Mouse (Mus musculus) heart, adult 2 months (tissue): Measurements from ENCODE around the gene Nat8f5. TPM values are rescaled to one million over a fixed set of nuclear protein-coding genes. Genes with fewer than 3 reads are reported as not detected.
"Not testable (repeated sequence)": the region's sequence is repeated elsewhere in the genome, so short reads cannot be mapped to it uniquely, and the experiment has no call there.

Experiments used
- DNase-seq, 2 experiments: peaks; one replicate each; pipeline ENCODE4 v3.0.0; 2021
- H3K27ac ChIP-seq: fragments of 200-600 bp; 2 replicates; pipeline ENCODE4 v1.8.1; 2022
- H3K27me3 ChIP-seq: fragments of 200-500 bp; 2 replicates; pipeline ENCODE4 v1.6.1; 2012; ENCODE audit warnings: mild to moderate bottlenecking, low read length, inconsistent platforms, mixed read lengths; ENCODE audit not compliant: control insufficient read depth, insufficient read depth
- H3K36me3 ChIP-seq: fragments of 200-500 bp; 2 replicates; pipeline ENCODE4 v1.6.1; 2012; ENCODE audit warnings: low read length, inconsistent platforms; ENCODE audit not compliant: control insufficient read depth, insufficient read depth
- H3K4me1 ChIP-seq: fragments of 200-500 bp; 2 replicates; pipeline ENCODE4 v1.6.1; 2011; ENCODE audit warnings: low read length; ENCODE audit not compliant: control insufficient read depth, insufficient read depth
- H3K4me3 ChIP-seq: fragments of 200-600 bp; 2 replicates; pipeline ENCODE4 v1.8.1; 2022
- H3K79me2 ChIP-seq: fragments of 200-500 bp; replicated peaks from 2 replicates; pipeline ENCODE4 v1.6.1; 2012; ENCODE audit warnings: mild to moderate bottlenecking, inconsistent platforms, low read length, moderate library complexity, mixed read lengths; ENCODE audit not compliant: control insufficient read depth, insufficient read depth
- H3K9ac ChIP-seq: fragments of 200-500 bp; 2 replicates; pipeline ENCODE4 v1.6.1; 2012; ENCODE audit warnings: low read depth, mild to moderate bottlenecking, control low read depth, inconsistent platforms, low read length, mixed read lengths
- CTCF ChIP-seq: fragments of 200-600 bp; IDR thresholded peaks from 2 replicates; pipeline ENCODE4 v1.8.1; 2022; ENCODE audit warnings: antibody characterized with exemption, mild to moderate bottlenecking, moderate library complexity
- EP300 ChIP-seq: fragments of 200-500 bp; IDR thresholded peaks from 2 replicates; pipeline ENCODE4 v1.6.1; 2011; ENCODE audit warnings: low read depth, low read length, control low read depth; ENCODE audit not compliant: insufficient read depth
- POLR2A ChIP-seq: fragments of 200-500 bp; IDR thresholded peaks from 2 replicates; pipeline ENCODE4 v1.6.1; 2011; ENCODE audit warnings: mild to moderate bottlenecking, low read depth, low read length, control low read depth; ENCODE audit not compliant: insufficient read depth
- WGBS: fragments of 180-500 bp; shearing (Covaris S2); methylation state at CpG from one replicate; pipeline ENCODE4 v1.1.7; 2018; 5-methylcytosine and 5-hydroxymethylcytosine counted together
- intact Hi-C: fragments of 180-260 bp; cut with DNase I; formaldehyde crosslinking; loops from one replicate; pipeline ENCODE4 v1.15.1; 2025
- polyA plus RNA-seq: library from polyadenylated mRNA; depleted of rRNA; stranded (reverse); fragments of >200 nt; gene quantifications from 2 replicates; pipeline ENCODE4 v1.2.3, GENCODE M21; 2012
- total RNA-seq, 2 experiments: library from RNA; stranded (reverse); gene quantifications; 2 replicates each; pipeline ENCODE4 v1.2.3; 2021

Gene Nat8f5
- total and polyA plus RNA-seq, 3 experiments: not detected

DNA sequence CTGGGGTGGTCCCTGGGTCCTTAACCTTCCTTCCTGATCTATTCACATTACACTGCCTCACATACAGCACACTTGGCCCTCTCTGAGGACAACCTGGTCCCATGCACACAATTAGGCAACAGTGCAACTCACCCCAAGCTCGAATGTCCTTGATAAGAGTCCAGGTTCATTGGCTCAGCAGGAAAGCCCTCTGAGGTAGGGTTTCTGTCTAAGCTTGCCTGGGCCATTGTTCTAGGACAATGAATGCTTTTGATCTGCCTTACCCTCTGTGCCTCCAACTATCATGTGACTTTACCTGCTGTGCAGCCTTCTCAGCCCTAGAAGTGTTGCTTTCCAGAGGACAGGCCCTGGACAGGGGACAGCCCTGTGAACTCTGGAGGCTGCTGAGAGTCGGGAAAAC lies 28.5 kb upstream of the Nat8f5 start:
- no peaks in the 10 kb centered on the region for H3K27me3 ChIP-seq
- intact Hi-C loops: no loop called here
- 34% methylated on average over 2 of the region's 2 CpGs for WGBS
- H3K9ac ChIP-seq: no peak overlapping the region
- no peaks in the 10 kb centered on the region for H3K36me3 ChIP-seq
- no peaks in the 10 kb centered on the region for H3K79me2 ChIP-seq
- H3K4me3 ChIP-seq: no peak overlapping the region
- no peaks in the 10 kb centered on the region for H3K4me1 ChIP-seq
- H3K27ac ChIP-seq: no peak overlapping the region
- TF ChIP-seq EP300: no peak
- TF ChIP-seq CTCF: no peak
- no peak for TF ChIP-seq POLR2A
- no peak for DNase-seq

DNA sequence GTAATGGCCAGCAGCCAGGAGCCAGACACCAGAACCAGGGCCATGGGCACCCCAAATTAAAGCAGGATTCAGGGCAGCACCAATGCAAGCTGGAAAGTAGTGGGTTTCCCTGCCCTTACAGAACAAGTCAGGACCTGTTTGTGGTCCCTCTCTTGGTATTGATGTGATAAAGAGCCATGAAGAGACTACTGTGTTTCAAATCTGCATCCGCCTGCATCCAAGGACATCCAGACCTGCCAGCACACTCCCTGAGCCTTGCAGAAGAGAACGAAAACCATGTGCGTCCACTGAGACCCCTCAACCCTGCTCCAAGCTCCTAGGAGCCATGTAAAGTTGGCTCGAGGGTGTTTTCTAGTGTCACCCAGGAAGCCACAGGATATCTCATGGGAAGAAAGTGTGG lies 27.4 kb upstream of the Nat8f5 start:
- Histone ChIP-seq H3K27me3 (no peaks in the 10 kb centered on the region), H3K27ac (no peak overlapping the region), H3K79me2 (no peaks in the 10 kb centered on the region), H3K4me3 (no peak overlapping the region), H3K9ac (no peak overlapping the region), H3K4me1 (no peaks in the 10 kb centered on the region), H3K36me3 (no peaks in the 10 kb centered on the region)
- intact Hi-C loops: no loop called here
- WGBS: 84% methylated on average over 4 of the region's 4 CpGs
- no peak for TF ChIP-seq POLR2A
- no peak for TF ChIP-seq CTCF
- no peak for TF ChIP-seq EP300
- no peak for DNase-seq

DNA sequence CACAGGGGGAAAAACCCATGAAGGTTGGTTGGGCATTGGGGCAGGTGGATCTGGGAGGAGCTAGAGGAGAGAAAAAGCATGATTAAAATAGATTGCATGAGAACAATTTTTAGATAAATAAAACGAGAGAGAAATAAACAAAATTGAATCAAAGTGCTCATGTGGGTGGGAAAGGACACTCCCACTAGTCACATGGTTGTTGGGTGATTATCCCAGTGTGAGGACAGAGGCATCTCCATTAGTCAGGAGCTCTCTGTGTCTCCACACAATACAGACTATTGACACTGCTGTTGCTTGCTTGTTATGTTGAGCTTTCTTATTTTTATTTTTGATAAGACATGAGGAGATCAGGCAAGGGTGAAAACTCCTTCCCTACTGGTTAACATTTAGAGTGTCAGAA lies 26.1 kb upstream of the Nat8f5 start:
- intact Hi-C loops: no loop called here

DNA sequence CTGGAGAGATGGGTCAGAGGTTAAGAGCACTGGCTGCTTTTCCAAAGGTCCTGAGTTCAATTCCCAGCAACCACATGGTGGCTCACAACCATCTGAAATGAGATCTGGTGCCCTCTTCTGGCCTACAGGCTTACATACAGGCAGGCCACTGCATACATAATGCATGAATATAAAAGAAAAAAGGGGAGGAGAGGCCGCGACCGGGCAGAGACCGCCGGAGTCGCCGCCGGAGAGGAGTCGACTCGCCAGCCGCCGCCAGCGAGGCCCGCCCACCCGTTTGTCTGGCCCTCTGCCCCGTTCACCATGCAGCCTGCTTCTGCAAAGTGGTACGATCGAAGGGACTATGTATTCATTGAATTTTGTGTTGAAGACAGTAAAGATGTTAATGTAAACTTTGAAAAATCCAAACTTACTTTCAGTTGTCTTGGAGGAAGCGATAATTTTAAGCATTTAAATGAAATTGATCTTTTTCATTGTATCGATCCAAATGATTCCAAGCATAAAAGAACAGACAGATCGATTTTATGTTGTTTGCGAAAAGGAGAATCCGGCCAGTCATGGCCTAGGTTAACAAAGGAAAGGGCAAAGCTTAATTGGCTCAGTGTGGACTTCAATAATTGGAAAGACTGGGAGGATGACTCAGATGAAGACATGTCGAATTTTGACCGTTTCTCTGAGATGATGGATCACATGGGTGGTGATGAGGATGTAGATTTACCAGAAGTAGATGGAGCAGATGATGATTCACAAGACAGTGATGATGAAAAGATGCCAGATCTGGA lies 23.1 kb upstream of the Nat8f5 start:
- DNase-seq, intact Hi-C loops, H3K27me3 ChIP-seq, H3K4me3 ChIP-seq, H3K4me1 ChIP-seq, H3K27ac ChIP-seq, H3K79me2 ChIP-seq, H3K9ac ChIP-seq, H3K36me3 ChIP-seq: not testable (repeated sequence)
- 82% methylated on average over 25 of the region's 25 CpGs for WGBS

More for the DNA sequence above, 26.1 kb upstream of the Nat8f5 start:
- H3K27ac ChIP-seq: no peak overlapping the region
- DNase-seq: no peak
- H3K4me3 ChIP-seq: no peak overlapping the region
- H3K27me3 ChIP-seq: no peaks in the 10 kb centered on the region
- H3K9ac ChIP-seq: no peak overlapping the region
- TF ChIP-seq EP300: no peak
- TF ChIP-seq POLR2A: no peak
- no peak for TF ChIP-seq CTCF
- no peaks in the 10 kb centered on the region for H3K36me3 ChIP-seq
- 36% methylated on average over 1 of the region's 1 CpGs for WGBS
- H3K79me2 ChIP-seq: no peaks in the 10 kb centered on the region
- no peaks in the 10 kb centered on the region for H3K4me1 ChIP-seq

DNA sequence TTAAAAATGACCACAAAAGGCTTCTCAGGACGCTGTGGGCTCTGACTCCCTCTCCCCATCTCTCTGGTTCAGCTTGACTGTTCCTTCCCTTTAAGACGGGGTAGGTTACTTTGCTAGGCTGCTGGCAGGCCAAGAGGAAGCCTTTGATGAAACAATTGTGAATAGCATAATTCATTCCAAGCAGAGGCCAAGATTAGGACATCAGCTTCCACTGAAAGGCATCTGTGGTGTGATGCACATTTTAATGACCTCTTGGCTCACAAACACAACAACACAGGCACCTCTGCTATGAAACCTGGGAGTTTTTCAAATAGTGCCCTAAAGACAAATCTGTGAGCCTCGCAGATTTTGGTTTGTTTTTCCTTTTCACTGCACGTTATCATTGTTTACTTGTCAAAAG lies 19.2 kb upstream of the Nat8f5 start:
- Histone ChIP-seq H3K36me3 (no peaks in the 10 kb centered on the region), H3K27me3 (no peaks in the 10 kb centered on the region), H3K4me3 (no peak overlapping the region), H3K9ac (no peak overlapping the region), H3K4me1 (no peaks in the 10 kb centered on the region; the same call in 1 of the 2 replicates), H3K79me2 (no peaks in the 10 kb centered on the region), H3K27ac (no peak overlapping the region)
- intact Hi-C loops: loop anchor here (5.0 kb wide), 1 partner anchor 167 kb away; no protein-coding TSS in a partner anchor
- 51% methylated on average over 4 of the region's 4 CpGs for WGBS
- TF ChIP-seq POLR2A (no peak), EP300 (no peak), CTCF (no peak)
- no peak for DNase-seq

DNA sequence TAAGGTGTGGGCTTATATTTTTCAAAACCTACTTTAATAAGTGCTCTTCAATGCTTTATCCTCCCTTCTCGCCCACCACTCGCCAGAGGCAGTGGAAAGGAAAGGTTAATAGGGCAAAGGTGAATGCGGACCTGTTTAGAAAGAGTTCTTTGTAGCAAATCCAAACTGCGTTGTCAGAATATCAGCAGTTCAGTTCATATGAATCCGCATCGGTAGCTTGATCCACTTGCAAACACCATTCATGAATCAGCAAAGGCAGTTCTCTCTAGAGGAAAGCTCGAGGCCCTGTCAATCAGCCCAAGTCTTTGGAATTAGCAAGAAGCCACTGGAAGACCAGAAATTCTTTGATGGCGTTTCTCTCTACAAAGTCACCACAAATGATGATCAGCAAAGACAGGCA lies 17.9 kb upstream of the Nat8f5 start:
- Histone ChIP-seq H3K27ac (no peak overlapping the region), H3K79me2 (no peaks in the 10 kb centered on the region), H3K4me3 (no peak overlapping the region), H3K36me3 (no peaks in the 10 kb centered on the region), H3K9ac (no peak overlapping the region), H3K4me1 (peaks cover 3% of the 10 kb centered on the region; the same call in 1 of the 2 replicates), H3K27me3 (no peaks in the 10 kb centered on the region)
- DNase-seq: no peak
- TF ChIP-seq POLR2A (no peak), CTCF (no peak), EP300 (no peak)
- intact Hi-C loops: loop anchor here (5.0 kb wide), 1 partner anchor 169 kb away; no protein-coding TSS in a partner anchor
- 88% methylated on average over 8 of the region's 8 CpGs for WGBS

DNA sequence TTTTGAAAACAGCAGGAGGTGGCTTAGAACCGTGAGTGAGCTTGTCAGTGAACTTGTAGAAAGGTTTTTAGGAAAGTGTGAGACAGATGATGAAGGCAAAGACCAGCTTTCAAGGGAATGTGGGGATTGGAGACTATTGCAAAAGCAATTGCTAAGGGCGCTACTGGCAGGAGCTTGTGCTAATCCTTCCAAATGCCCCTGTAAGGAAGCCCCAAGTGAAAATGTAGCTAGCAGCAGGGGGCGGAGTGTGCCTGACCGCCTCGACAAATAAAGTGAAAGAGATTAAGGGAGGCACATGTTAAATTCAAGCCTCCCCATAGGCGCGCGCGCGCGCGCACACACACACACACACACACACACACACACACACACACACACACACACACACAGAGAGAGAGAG lies 16.5 kb upstream of the Nat8f5 start:
- not testable (repeated sequence) for H3K4me3 ChIP-seq, H3K27ac ChIP-seq, H3K36me3 ChIP-seq, H3K27me3 ChIP-seq, H3K4me1 ChIP-seq, H3K9ac ChIP-seq, H3K79me2 ChIP-seq
- intact Hi-C loops: loop anchor here (5.0 kb wide), 1 partner anchor 170 kb away; no protein-coding TSS in a partner anchor
- DNase-seq: peak in 1 of 2 experiments; percentile 10
- WGBS: 10% methylated on average over 12 of the region's 12 CpGs
